Mouse (Mus musculus) layer of hippocampus, adult 8-10 months (tissue): Measurements from ENCODE around the gene Trim9. TPM values are rescaled to one million over a fixed set of nuclear protein-coding genes. Genes with fewer than 3 reads are reported as not detected.

Experiments
- DNase-seq, 2 experiments: peaks; one replicate each; pipeline ENCODE4 v3.0.0; 2022; ENCODE audit warnings: low spot score in 2 of 2
- total RNA-seq, 4 experiments: library from RNA; stranded (reverse); gene quantifications; 2 replicates each; pipeline ENCODE4 v1.2.4; 2022

Gene Trim9
- total RNA-seq, 4 experiments from 2014 or later: 240 to 340 (median 277) TPM

DNA sequence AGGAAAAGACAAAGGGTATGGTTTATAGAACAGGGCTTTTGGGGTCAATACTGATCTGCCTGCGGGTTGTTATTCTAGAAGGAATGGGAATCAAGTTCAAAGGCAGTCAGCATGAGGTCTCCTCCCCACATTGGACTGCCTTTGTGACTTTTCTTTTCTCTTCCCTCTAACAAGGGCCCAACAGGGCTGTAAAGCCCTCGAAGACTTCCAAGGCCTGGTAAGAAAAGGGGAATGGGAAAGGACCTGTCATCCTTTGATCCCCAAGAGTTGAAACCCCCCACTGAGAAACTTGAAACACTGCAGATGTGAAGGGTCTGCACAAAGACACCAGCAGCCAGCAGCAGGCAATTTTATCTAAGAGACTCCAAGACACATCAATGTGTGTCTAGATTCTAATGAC lies 21.0 kb downstream of the Trim9 start:
- no peak for DNase-seq

DNA sequence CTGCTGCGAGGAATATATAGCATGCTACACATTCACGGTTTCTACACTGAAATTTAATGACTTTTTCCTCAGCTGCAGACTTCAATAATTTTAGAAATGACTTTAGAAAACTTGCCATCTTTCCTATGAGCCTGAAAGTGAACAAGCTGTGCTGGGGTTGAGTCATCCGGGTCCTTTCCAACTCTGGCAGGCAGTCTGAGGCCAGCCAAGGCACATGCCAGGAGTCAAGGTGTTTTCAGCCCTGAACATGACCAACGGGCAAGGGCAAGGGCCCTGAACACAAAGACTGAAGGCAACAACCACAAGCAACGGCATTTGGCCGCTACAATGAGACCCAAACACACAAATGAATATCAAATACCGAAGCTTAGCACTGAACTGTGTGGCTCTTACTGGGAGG lies 21.6 kb downstream of the Trim9 start:
- DNase-seq: no peak

DNA sequence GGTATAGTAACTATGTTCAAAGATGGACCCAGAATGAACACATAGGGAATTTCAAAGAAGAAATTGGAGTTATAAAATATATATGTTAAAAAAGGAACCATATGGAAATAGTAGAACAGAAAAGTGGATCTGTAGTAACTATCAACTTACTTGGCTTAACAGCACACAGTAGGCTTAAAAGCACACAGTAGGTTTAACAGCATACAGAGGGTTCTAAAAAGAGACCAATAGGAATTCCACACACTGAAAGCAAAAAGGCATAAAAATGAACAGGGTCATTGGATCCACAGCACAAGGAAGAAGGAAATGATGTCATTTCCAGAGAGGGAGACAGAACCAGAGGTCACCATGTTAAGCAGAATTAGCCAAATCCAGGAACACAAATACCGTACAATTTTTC lies 24.6 kb downstream of the Trim9 start:
- DNase-seq: no peak

DNA sequence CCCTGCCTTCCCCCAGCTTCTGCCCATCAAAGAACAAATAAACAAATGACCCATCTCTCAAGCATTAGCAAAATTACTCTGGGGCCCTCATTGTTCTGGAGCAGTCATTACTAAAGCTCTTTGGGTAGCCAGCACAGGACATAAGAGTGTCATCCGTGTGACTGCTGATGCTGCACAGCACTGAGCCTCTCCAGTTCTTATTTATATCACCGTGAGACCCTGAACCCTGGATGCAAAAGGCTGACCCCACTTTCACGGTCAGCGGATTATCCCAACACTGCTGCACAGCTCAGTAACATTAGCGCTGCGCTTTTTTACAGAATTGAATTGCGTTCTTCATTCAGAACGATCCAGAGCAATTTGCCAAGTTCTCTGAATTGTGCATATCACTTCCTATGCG lies 31.3 kb downstream of the Trim9 start:
- no peak for DNase-seq

DNA sequence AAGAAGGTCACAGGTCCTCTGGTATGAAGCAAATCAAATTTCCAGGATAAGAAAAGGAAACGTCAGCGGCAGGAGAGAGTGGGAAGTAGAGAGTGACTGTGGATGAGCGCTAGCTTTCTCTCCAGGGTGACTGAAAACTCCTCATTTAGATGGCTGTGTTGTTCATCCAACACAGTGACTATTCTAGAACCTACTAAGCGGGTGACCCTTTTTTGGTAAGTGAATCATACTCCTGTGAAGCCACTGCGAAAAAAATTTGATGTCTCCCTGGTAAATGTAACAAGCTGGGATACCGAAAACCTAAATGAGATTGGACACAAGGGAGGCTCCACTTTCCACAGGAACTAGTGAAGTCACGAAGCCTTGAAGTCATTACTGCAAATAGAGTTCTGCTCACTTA lies 39.5 kb downstream of the Trim9 start:
- no peak for DNase-seq

DNA sequence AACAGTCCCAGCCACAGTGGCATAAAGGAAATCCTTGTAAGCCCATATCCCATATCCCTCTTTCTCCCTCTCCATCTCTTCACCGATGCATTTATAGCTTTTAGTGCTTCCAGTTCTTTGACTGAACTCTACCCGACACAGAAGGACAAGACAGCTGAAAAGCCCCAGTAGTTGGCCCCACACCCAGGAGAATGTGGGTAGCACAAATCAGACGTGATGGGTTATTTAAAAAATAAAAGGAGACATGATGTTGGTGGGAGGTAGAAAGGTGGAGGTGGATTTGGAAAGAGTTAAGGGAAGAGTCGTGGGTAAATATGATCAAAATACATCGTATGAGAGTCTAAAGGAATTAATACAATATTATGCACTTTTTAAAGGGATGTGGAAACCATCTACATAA lies 40.4 kb downstream of the Trim9 start:
- no peak for DNase-seq

DNA sequence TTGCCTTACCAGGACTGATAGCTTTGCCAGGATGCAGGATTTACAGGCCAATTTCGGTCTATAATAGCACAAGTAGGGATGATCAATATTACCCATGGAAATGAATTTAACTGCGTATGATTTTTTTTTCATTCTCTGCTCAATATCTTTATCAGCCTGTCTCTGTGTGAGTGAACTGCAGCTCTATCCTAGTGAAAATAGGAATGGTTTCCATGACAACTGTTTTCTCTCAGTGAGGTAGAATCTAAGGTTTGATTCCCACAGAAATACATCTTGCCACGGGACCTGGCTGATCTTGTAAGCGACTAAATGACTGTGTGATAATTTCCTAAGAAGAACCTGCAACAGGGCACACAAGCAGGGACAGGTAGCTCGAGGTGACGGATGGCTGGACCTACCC lies 43.4 kb downstream of the Trim9 start:
- DNase-seq: no peak

DNA sequence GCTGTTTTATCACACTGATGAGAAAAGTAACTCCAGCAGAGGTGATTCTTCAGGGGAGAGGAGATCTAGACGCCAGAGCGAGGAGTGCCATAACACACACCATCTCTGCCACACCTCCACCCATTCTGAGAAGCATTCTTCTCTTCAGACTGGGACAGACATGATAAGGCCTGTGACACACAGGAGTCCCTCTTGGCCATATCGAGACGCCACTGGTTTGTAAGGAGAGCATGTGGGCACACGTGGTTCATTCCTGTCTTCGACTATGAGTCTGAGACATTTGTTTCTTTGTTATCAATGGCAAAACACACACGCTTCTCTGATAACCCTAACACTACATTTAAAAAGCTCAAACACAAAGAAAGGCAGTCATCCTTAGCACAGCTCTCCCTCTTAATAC lies 43.9 kb downstream of the Trim9 start:
- DNase-seq: no peak

DNA sequence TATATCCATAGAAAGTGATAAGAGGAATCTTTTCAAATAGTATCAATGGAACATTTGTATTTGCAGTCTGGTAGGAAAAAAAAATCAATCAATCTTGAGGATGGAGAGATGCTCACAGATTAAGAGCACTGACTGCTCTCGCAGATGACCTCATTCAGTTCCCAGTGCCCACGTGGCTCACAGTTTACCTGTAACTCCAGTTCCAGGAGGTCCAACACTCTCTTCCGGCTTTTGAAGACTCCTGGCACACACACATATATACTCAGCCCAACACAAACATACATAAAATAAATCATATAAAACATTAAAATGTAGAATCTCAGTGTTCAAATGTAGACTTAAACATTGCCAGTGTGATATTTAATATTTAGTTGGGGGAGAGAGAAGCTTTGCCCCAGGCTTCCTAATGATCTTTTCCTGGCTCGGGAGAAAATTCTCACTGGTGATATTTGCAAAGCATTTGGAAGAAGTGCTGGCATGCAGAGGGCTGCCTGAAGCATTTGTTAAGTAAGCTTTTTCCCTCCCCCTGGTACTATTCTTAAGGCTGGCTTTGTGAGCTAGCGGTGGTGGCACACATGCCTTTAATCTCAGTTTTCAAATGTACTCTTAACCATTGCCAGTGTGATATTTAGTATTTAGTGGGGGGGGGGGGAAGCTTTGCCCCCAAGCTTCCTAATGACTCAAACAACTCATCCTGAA lies 45.2 kb downstream of the Trim9 start:
- DNase-seq: no peak

DNA sequence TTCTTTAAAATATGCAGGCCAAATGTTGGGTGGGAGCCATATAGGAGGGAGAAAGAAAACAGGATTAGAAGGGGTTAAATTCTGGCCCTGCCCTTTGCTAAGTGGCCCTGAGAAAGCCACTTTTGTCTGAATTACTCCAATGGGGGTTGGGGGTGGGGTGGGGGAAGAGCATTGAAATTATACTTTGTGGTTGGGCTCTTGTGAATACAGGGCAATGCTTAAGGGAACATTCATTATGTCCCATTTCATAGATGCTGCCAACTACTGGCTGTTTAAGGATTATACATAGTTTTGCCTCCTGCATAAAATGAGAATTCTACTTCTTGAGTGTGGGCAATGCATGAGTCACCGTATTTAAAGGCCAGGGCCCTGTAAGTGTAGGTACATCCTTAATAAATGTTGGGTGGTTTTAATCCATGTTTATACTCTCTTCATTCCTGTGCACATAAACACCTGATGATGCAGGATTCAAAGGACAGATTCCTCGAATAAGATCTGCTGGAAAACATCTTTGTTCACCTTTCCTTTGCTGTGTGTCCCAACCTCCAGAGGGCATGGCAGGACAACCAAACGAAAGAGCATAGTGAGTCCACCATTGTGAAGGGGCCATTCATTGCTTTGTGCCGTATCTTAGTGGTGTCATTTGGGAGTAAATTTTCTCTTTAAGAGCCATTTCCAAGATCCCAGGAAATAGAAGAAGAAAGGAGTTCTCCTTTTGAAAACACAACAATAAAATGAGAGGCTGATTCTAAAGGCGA lies 53.3 kb downstream of the Trim9 start:
- no peak for DNase-seq

DNA sequence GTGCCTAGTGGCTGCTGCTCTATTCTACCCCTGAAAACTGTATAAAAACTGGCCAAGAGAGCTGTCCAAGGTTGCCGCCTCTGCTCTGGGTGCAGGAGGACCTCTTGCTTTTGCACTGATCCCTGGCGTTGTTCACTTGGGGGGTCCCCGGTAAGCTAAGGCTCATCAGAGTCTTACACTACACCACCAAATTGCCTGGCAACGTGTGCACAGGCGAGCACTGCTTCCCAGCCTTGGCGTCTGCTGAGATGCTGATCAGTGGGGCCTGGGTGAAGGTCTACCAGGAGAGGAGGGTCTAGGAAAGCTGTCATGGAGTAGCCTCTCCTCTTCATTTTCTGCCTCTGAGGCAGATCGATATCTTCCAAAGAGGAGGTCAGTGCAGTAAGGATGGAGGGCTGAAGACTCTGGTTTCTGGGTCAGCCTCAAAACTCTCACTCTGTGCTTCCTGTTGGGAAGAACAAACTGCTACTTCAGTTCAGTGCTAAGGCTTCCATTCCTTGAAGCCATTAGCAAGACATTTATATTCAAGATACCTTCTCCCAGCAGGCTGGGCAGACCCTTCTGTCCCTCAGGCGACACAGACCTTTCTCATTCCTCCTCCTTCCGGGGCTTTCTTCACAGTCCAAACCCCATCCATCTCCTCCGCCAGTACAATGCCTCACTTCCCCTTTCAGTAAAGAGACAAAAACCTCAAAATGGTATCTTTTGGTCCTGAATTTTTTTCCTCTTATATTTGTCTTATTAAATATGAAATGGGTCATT lies 54.1 kb downstream of the Trim9 start:
- no peak for DNase-seq

DNA sequence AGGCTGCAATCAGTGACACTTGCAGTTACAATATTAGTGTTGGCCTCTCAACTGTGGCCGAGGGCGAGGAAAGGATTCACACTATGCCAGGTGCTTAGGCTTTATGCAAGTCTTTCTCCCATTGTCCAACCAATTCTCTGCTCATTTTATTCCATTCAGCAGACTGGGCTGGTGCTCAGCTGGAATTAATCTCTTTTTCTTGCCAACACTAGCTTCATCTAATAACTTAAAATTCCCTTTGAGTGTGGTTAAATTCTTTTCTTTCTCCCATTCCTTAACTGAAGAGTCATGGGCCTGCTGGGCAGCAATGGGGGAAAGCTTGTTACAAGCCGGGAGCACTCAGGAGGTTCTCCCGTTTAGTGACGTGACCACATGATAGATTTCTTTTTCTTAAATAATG lies 61.9 kb downstream of the Trim9 start:
- no peak for DNase-seq

DNA sequence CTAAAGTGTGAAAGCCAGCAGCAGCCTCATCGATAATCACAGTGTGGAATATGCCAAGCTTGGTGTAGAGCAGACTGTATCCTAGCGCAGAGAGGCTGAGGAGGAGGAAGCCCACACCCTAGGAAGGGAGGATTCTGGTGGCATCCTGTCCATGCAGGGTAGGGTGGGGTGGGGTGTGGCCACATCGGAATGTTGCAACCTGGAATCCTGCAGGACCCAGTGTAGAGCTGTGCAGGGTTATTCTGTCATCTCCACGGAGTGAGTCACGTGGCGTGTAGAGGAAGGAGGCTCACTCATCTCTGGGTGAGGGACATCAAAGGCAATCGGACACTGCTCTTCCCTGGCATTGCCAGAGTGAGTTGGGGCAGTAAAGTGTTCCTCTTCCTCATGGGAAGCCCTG lies 62.4 kb downstream of the Trim9 start:
- DNase-seq: no peak

DNA sequence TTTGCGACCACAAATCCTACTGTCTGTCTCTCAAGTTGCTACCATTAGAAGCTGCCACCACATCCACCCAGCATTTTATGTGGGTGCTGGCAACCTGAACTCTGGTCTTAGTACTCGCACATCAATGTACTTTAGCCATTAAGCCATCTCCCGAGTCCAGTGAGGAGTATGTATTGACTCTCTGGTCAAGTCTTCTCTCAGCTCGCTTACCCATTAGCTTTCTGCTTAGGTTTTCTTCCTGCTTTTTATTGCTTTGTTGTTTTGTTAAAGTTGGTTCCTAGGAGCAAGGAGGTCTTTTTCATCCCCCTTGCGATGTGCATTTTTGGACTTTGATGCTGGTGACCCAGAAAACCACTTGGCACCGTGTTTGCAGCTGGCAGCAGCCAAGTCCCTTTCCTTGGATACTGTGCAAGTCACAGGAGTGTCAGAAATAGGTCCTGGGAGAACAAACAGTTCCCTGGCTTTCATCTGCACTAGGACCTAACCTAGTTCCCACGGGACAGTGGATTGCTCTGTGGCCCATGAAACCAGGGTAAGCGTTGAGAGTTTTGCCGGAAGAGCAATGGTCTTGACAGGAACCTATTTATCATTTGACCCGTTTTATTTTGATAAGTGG lies 64.2 kb downstream of the Trim9 start:
- peak; percentile 54 to 68 for DNase-seq

DNA sequence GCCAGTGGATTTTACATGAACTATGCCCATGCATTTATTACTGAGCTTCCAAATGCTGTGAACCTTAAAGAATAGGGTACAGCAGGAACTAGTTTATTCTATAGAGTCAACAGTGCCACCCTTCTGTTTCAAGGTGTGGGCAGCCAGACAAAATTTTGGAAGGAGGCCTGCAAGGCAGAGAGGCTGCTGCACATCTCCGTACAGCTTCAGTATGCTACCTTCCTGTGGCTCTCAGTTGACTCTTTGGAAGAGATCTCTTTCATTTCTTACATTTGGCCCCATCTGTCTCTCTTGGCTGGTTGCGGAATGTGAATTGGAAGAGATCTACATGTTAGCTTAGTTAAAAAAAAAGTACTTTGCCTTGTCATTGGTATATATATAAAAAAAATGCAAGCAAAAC lies 66.5 kb downstream of the Trim9 start:
- no peak for DNase-seq

DNA sequence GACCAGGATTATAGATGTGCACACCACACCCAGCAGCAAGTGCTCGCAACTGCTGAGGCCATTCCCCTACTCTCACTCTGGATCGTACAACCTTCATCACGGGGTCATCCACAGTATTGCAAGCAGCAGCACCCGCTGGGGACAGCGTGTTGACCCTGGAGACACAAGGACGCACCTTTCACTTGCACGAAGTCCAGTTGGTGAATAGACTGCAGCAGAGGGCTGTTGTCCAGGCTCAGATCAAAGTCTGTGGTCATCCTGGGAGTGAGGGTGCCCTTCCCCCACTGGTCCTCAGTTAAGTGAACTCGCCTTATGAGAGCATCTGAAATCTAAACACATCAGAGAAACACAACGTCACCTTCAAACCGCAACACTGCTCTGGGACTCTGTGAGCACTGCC lies 67.0 kb downstream of the Trim9 start:
- no peak for DNase-seq

DNA sequence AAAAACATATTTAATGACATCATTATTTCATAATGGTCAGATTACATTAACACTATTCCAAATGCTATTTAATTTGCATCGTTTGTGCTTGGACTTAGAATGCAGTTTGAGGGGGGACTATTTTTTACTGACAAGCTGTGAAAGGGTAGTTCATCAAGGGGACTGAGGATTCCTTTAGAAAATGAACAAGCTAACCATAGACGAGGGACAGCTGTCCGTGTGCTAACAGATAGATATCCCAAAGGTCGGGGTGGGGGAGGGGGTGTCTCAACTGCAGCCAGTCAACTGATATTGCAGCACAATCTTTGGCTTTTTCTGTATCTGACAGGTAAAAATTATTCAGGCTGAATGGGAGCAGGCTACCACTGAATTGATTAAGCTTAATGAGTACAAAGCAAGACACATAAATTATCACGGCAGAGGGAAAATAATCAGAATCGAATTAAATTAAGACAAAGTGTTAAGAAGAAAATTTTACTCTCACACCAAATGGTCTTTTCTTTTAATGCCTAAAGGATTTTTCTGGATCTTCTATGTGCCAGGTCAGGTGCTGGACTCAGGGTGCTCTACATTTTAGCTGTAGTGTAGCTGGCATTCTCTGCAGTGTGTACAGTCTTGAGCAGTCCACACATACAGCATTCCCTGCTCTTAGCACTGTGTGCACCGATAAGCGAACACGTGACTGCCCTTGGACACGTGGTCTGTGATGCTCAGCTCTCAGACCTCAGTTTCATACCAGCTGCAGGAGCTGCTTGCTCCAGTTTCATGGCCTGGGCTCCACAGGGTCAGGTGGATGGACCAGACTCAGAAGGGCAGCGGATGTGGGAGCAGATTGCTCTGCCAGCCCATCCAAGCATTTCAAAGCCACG lies 70.1 kb downstream of the Trim9 start:
- DNase-seq: no peak

DNA sequence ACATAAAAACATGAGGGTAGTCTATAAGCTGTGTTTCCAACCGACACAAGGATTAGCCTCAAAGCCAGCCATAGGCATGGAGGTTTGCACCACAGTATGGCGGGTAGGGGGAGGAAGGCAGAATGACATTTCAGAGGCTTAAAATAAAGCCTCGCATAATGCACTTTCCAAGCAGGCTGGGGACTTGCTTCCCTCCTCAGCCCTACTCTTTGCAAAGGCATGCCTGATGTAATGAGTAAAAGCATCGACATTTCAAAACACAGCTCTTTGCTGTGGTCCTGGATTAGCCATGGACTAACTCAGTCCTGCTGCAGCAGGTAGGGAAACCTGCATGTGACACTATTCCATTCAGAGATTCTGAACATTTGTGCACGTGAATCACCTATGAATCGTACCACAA lies 77.7 kb downstream of the Trim9 start:
- no peak for DNase-seq

DNA sequence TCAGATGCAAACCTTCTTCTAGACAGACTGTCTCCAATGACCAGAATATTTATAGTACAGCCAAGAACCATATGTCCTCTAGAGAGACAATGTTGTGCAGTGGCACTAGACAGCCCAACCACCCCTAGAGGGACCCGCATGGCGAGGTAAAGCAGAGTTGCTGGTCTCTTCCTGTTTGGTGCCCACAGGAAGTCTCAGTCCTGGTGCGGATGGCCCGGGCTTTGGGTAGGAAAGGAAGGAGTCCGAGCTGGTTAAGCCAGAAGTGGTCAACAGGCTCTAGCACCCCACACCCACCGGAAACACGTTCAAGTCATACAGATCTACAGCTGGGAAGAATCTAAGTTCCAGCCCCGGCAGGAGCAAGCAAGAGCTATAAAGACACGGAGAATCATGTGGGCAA lies 80.1 kb downstream of the Trim9 start:
- DNase-seq: no peak

DNA sequence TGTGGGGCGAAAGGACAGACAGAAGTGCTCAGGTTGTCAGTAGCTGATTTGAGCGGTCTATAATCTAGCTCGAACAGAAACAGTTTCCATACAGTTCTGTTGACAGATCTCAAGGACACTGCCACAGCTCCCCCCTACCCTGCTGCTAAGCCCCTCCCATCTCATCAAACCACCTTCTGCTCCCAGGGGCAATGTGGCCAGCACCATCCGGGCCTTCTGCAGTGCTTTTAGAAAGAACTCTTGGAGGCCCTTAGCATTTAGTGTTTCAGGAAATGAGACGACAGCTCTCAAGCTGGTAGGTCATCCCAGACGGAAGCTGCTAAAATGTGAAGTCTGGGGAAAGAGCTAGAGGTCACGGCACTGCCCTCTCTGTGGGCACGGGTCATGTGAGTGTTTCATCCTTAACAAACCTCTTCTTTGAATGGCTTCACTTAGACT lies 80.9 kb downstream of the Trim9 start:
- DNase-seq: no peak

DNA sequence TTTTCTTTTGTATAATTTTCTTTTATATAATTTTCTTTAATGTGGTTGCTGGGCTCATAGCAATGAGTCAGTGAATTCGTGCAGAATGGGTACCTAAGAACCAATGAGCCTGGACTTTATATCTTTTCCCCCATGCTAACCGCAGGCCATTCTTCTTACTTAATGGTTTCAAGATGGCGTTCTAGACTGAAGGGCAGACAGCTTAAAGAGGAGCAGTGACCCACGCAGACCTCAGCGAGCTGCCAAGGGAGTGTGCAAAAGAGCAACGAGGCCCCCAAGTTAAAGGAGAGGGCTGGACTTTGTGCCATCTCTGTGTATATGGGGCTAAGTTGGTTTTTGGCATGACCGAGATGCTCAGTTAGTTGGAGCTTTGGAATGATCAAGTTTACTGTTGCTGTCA lies 83.7 kb downstream of the Trim9 start:
- no peak for DNase-seq
